Mouse (Mus musculus): ENCODE measurements around the gene Rpap3. TPM values are rescaled to one million over a fixed set of nuclear protein-coding genes. Genes with fewer than 3 reads are reported as not detected.

Rpap3 gene
- polyA plus RNA-seq, 1 experiment: 22.8 TPM

- no peak for TF ChIP-seq GATA1 (IDR thresholded peaks at IDR 0.05; ENCODE audit: low read length)
Observed at GRCm38 (mm10) chr15:97721008-97721701, 15.5 kb upstream of the Rpap3 start.

GRCm38 (mm10) chr15:97720026-97720675 is 14.5 kb upstream of the Rpap3 start:
- no peak for TF ChIP-seq GATA1 (IDR thresholded peaks at IDR 0.05; ENCODE audit: low read length)

GRCm38 (mm10) chr15:97719494-97719893 is 13.9 kb upstream of the Rpap3 start:
- no peak for TF ChIP-seq GATA1 (IDR thresholded peaks at IDR 0.05; ENCODE audit: low read length)

GRCm38 (mm10) chr15:97718535-97719155 is 13.0 kb upstream of the Rpap3 start:
- TF ChIP-seq GATA1 (IDR thresholded peaks at IDR 0.05; ENCODE audit: low read length): no peak

GRCm38 (mm10) chr15:97717861-97718534 is 12.4 kb upstream of the Rpap3 start:
- TF ChIP-seq GATA1 (IDR thresholded peaks at IDR 0.05; ENCODE audit: low read length): no peak

DNA sequence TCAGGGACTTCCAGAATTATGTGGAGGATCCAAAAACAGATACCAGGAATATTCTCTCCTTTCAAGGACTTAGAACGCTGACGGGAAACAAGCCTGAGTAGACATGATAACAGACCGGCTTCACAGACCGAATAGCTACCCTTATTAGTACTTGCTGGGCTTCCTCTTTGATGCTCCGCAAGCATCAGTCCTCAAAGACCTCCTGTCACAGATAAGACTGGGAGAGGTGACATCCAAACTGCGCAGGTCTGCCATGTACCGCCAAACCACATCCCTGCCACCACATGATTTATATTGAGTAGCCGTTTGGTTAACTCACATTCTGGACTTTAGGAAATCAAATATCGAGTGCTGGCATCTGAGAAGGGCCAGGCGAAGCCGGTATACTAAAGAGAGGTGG is 11.2 kb upstream of the Rpap3 start:
- TF ChIP-seq GATA1 (IDR thresholded peaks at IDR 0.05; ENCODE audit: low read length): no peak

- TF ChIP-seq GATA1 (IDR thresholded peaks at IDR 0.05; ENCODE audit: low read length): no peak
Observed at GRCm38 (mm10) chr15:97715734-97716133, 10.1 kb upstream of the Rpap3 start.

DNA sequence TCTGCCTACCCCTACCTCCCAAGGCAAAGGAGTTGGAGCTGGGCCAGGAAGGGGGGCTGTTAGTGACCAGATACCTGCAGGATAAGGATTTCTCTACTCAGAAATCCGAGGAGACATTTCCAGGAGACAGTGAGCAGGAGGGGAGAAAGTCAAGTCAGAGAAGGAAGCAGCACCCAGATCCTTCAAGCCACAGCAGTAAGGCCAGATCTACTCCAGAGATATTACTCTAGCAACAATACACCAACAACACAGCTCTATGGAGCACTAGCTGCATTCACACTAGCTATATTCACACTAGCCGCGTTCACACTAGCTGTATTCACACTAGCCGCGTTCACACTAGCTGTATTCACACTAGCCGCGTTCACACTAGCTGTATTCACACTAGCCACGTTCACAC is 9.5 kb upstream of the Rpap3 start:
- no peak for TF ChIP-seq GATA1 (IDR thresholded peaks at IDR 0.05; ENCODE audit: low read length)

GRCm38 (mm10) chr15:97712546-97712945 is 6.9 kb upstream of the Rpap3 start:
- no peak for TF ChIP-seq GATA1 (IDR thresholded peaks at IDR 0.05; ENCODE audit: low read length)

DNA sequence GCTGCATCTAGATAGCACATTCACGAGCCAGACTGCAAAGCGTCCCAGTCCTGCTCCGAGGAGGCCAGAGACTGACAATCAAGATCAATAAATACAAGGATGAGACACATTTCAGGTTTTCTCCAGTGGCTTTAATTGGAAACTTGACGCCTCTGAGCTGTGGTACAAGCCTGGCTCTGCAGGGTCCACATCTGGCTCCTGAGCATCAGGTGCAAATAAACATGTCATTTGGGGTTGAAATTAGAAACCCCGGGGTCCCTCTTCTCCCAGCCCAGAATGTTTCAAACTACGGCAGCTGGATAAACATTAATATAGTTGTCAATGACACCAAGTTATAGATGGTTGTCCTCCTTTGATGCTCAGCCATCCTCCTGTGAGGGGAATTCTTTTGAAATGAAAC is 5.3 kb upstream of the Rpap3 start:
- no peak for TF ChIP-seq GATA1 (IDR thresholded peaks at IDR 0.05; ENCODE audit: low read length)

DNA sequence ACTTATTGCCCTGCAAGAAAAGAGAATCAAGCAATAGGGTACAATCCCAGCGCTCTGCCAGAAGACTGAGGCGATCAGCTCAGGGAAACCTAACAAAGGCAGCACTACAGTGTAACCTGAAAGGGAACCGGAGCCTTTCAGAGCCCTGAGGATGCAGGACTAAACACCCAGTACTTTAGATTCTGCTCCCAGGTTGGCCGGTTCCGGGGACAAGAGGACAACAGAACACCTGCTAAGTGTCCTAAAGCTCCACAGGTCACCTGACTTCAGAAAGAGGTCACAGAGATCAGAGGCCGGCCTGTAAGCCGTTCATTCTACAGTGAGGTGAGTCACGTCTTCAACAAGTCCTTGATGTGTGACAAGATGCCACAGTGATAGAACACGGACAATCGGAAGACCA is 9.0 kb downstream of the Rpap3 start:
- no peak for TF ChIP-seq GATA1 (IDR thresholded peaks at IDR 0.05; ENCODE audit: low read length)

DNA sequence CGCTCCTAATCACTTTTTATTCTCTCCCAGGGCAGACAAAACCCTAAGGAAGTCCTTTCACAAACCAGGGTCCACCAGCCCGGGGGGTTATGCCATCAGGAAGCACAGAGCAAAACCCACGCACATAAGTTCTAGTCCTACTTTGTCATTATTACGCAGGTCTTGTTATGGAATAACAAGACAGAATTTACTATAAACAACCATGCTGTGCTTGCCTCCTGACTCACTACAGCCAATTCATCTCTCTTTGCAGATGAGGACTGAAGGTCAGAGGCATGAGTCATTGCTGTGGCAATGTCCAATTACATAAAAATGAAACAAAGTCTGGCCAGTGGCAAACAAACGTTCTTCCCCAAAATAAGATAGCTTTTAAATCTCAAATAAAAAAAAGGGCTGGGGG is 12.2 kb downstream of the Rpap3 start:
- TF ChIP-seq GATA1 (IDR thresholded peaks at IDR 0.05; ENCODE audit: low read length): no peak

- TF ChIP-seq GATA1 (IDR thresholded peaks at IDR 0.05; ENCODE audit: low read length): no peak
Observed at GRCm38 (mm10) chr15:97684118-97684517, 21.5 kb downstream of the Rpap3 start.

DNA sequence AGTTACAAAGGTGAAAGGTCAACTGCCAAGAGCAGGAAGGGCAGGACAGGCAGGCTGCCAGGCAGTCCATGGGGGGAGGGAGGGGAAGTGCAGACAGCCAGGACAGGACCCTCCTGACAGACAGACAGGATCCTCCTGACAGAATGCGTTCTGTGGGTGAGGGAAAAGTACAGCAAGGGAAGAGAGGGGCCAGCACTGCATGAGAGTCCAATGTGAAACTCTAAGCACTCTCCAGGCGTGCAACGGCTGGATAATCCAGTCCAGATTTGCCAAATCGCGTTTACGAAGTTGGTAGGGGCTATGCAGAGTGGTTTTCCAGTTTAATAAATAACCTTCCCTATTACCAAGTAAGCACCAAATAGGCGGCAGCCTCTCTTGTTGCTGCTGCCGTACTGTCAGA is 23.6 kb downstream of the Rpap3 start:
- TF ChIP-seq GATA1 (IDR thresholded peaks at IDR 0.05; ENCODE audit: low read length): no peak

DNA sequence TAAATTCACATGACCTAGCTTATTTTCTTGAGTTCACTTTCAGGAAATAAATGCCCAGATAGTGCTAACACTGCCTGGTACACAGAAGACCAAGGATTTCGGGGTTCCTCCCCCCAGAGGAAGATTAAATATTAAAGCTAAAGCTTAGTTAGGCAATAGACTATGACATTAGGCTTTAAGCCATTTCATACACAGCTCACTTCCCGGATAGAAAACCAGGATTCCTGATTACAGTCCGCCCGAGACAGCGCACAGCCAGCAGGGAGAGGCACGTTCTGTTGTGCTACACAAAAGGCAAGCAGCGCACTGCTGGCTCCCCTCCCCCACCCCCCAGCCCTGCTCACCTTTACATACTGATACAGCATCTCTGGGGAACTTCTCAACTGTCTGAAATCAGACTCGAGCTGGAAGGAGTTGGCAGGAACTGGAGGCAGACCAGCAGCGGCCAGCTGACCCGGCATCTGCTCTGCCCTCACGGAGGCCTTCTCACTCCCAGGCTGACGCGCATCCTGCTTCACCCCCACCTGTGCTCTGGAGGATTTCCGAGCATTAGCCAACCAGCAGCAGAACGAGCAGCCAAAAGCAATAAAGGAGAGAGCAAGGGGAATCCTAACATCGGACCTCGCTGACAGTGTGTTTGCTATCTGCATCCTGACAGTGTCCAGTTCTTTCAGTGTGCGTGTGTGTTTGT is 25.5 kb downstream of the Rpap3 start:
- no peak for TF ChIP-seq GATA1 (IDR thresholded peaks at IDR 0.05; ENCODE audit: low read length)

DNA sequence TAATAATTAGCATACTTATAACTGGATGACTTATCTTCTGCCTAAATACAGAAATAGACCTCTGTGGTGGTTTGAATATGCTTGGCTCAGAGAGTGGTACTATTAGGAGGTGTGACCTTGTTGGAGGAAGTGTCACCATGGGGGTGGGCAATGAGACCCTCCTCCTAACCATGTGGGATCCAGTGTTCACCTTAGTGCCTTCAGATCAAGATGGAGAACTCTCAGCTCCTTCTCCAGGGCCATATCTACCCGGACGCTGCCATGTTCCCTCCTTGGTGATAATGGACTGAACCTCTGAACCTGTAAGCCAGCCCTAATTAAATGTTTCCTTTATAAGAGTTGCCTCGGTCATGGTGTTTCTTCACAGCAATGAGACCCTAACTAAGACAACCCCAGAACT is 28.3 kb downstream of the Rpap3 start:
- no peak for TF ChIP-seq GATA1 (IDR thresholded peaks at IDR 0.05; ENCODE audit: low read length)

Measured in G1E-ER4 (cell line).